Comparison of ENCODE assay signal across 12 mouse cellular contexts in the genomic region with DNA sequence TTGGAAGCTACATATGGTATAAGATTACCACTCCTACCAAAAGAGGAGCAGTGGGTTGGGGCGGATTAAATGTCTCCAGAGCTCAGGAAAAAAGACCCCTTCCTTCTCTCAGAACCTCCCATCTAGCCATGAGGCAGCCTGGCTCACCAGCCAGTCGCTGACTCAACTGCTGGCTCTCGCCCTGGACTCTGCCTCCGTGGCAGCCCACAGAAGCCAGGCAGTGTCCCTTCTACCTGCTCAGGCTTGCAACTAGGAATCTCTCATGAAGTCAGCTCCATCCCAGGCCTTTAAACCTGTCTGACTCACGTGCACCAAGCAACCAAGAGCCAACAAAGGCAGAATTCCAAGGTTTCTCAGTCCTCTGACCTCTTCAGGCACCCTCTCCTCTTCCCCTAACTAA.
DNase-seq lines count a peak whose midpoint lies in the region; ATAC-seq and TF ChIP-seq lines count a peak whose summit lies in the region.
"Had no signal": no experiment of that assay in that cellular context is flagged by ENCODE, and none has a peak within 500 bp of the region (broad histone marks: within the 10 kb centered on the region; RNA-seq: fewer than 3 reads in every experiment).

No protein-coding gene starts in this region.

- no peak overlapping the region for H3K4me3 ChIP-seq in gastrocnemius, adult 2 months
- H3K4me3 ChIP-seq in midbrain, embryonic 10.5 days: no peak overlapping the region
- H3K4me3 ChIP-seq in midbrain, postnatal 0 days (ENCODE audit: low read depth, low read length): no peak overlapping the region
- H3K4me3 ChIP-seq in small intestine, adult 2 months (ENCODE audit: low read depth, low read length): no peak overlapping the region
- no peak overlapping the region for H3K4me3 ChIP-seq in midbrain, embryonic 11.5 days (ENCODE audit: low read depth, low read length)
- H3K4me3 ChIP-seq: hindbrain, embryonic 12.5 days had no signal

- H3K9ac ChIP-seq in midbrain, postnatal 0 days (replicated peaks; ENCODE audit: low read length, poor library complexity, severe bottlenecking): no peak overlapping the region
- no peak overlapping the region for H3K9ac ChIP-seq in midbrain, embryonic 11.5 days (ENCODE audit: low read length)
- H3K9ac ChIP-seq: hindbrain, embryonic 12.5 days had no signal

- 65% methylated on average over 5 of the region's 5 CpGs for WGBS in midbrain, embryonic 10.5 days
- 78% methylated on average over 5 of the region's 5 CpGs for WGBS in midbrain, postnatal 0 days
- 82% methylated on average over 5 of the region's 5 CpGs for WGBS in small intestine, adult 2 months
- WGBS in midbrain, embryonic 11.5 days: 74% methylated on average over 5 of the region's 5 CpGs

- no peak for ATAC-seq in midbrain, postnatal 0 days (ENCODE audit: low FRiP score)
- no peak for ATAC-seq in midbrain, embryonic 11.5 days (ENCODE audit: low FRiP score)

- H3K4me1 ChIP-seq in midbrain, embryonic 10.5 days: peaks cover 24% of the 10 kb centered on the region
- no peaks in the 10 kb centered on the region for H3K4me1 ChIP-seq in midbrain, postnatal 0 days (ENCODE audit: insufficient read depth, low read length)
- H3K4me1 ChIP-seq in small intestine, adult 2 months (ENCODE audit: control insufficient read depth, insufficient read depth, insufficient read length, low read length): peaks cover 12% of the 10 kb centered on the region; the same call in 1 of the 2 replicates
- H3K4me1 ChIP-seq in midbrain, embryonic 11.5 days (ENCODE audit: control insufficient read depth, insufficient read depth, low read length): no peaks in the 10 kb centered on the region

- no peak for TF ChIP-seq CTCF in gastrocnemius, adult 2 months (IDR thresholded peaks at IDR 0.05)
- no peak for TF ChIP-seq CTCF in midbrain, postnatal 0 days (IDR thresholded peaks at IDR 0.05)
- TF ChIP-seq CTCF in small intestine, adult 2 months (IDR thresholded peaks at IDR 0.05; ENCODE audit: extremely low read depth, insufficient read length, insufficient replicate concordance, low read depth, low read length): no peak

- H3K27me3 ChIP-seq in midbrain, embryonic 10.5 days (ENCODE audit: low read depth, poor library complexity, severe bottlenecking): peaks cover 5% of the 10 kb centered on the region
- H3K27me3 ChIP-seq in midbrain, postnatal 0 days (ENCODE audit: insufficient read depth, low read length): no peaks in the 10 kb centered on the region
- H3K27me3 ChIP-seq in small intestine, adult 2 months (ENCODE audit: control insufficient read depth, insufficient read depth, low read length): no peaks in the 10 kb centered on the region
- no peaks in the 10 kb centered on the region for H3K27me3 ChIP-seq in midbrain, embryonic 11.5 days (ENCODE audit: control insufficient read depth, insufficient read depth, low read length)
- H3K27me3 ChIP-seq: CH12.LX; hindbrain, embryonic 12.5 days had no signal

- H3K36me3 ChIP-seq in midbrain, embryonic 10.5 days: no peaks in the 10 kb centered on the region
- no peaks in the 10 kb centered on the region for H3K36me3 ChIP-seq in midbrain, postnatal 0 days (ENCODE audit: insufficient read depth, low read length)
- H3K36me3 ChIP-seq in small intestine, adult 2 months (ENCODE audit: control insufficient read depth, insufficient read depth, low read length): no peaks in the 10 kb centered on the region
- no peaks in the 10 kb centered on the region for H3K36me3 ChIP-seq in midbrain, embryonic 11.5 days (ENCODE audit: control insufficient read depth, insufficient read depth, low read length)
- H3K36me3 ChIP-seq: hindbrain, embryonic 12.5 days had no signal

- no peaks in the 10 kb centered on the region for H3K9me3 ChIP-seq in midbrain, embryonic 10.5 days (replicated peaks)
- no peaks in the 10 kb centered on the region for H3K9me3 ChIP-seq in midbrain, postnatal 0 days (ENCODE audit: low read length)
- H3K9me3 ChIP-seq in midbrain, embryonic 11.5 days (ENCODE audit: control insufficient read depth, low read length): no peaks in the 10 kb centered on the region
- H3K9me3 ChIP-seq: hindbrain, embryonic 12.5 days had no signal

- no peak for TF ChIP-seq POLR2A in small intestine, adult 2 months (IDR thresholded peaks at IDR 0.05; ENCODE audit: low read depth, low read length)

- peak overlapping the region; percentile 79 for H3K27ac ChIP-seq in gastrocnemius, adult 2 months
- H3K27ac ChIP-seq in midbrain, embryonic 10.5 days (replicated peaks): 0 out of 2 replicates have a peak overlapping the region, but pooled peaks have one; percentile 38
- no peak overlapping the region for H3K27ac ChIP-seq in midbrain, postnatal 0 days (ENCODE audit: low read depth, low read length)
- 0 out of 2 replicates have a peak overlapping the region, but pooled peaks have one; percentile 3 for H3K27ac ChIP-seq in small intestine, adult 2 months (ENCODE audit: insufficient read depth, low read depth, low read length)
- no peak overlapping the region for H3K27ac ChIP-seq in midbrain, embryonic 11.5 days (ENCODE audit: low read depth, low read length)
- H3K27ac ChIP-seq: hindbrain, embryonic 12.5 days had no signal

- DNase-seq in gastrocnemius, adult 2 months: peak; percentile 65
- DNase-seq in gastrocnemius, adult 8-10 months (ENCODE audit: low spot score in 2 of 2): no peak
- no peak for DNase-seq in midbrain, embryonic 10.5 days (ENCODE audit: low spot score)
- no peak for DNase-seq in midbrain, postnatal 0 days (ENCODE audit: low spot score)
- peak; percentile 71 for DNase-seq in cerebellum, adult 9-10 months
- no peak for DNase-seq in midbrain, embryonic 11.5 days (ENCODE audit: low spot score, missing footprints)
- no peak for DNase-seq in adipocyte (ENCODE audit: low spot score)
- DNase-seq: gastrocnemius, postnatal 36 days; kidney, postnatal 14 days had no signal

- intact Hi-C loops in gastrocnemius, adult 2 months (cut with DNase I): no loop called here

- H3K4me2 ChIP-seq in midbrain, postnatal 0 days (ENCODE audit: low read depth, low read length, poor library complexity, severe bottlenecking): no peak overlapping the region
- no peak overlapping the region for H3K4me2 ChIP-seq in midbrain, embryonic 11.5 days
- H3K4me2 ChIP-seq: hindbrain, embryonic 12.5 days had no signal

Comparison
In these comparisons a context has a peak if more than half of its experiments do, and no peak if none do; other contexts are left out.
1. DNase-seq: peak in gastrocnemius, adult 2 months (single experiment) and cerebellum, adult 9-10 months (single experiment); none in gastrocnemius, adult 8-10 months (0 of 2), midbrain, embryonic 10.5 days (single experiment), midbrain, postnatal 0 days (single experiment), midbrain, embryonic 11.5 days (single experiment) and adipocyte (single experiment).
2. H3K27ac ChIP-seq: peak in gastrocnemius, adult 2 months (single experiment), midbrain, embryonic 10.5 days (single experiment) and small intestine, adult 2 months (single experiment); none in midbrain, postnatal 0 days (single experiment) and midbrain, embryonic 11.5 days (single experiment).